Mouse (Mus musculus) liver, embryonic 13.5 days (tissue): ENCODE measurements around the gene D330045A20Rik. TPM values are rescaled to one million over a fixed set of nuclear protein-coding genes. Genes with fewer than 3 reads are reported as not detected.
"Not testable (repeated sequence)": the region's sequence is repeated elsewhere in the genome, so short reads cannot be mapped to it uniquely, and the experiment has no call there.

Source experiments
- ATAC-seq: fragments of 200-750 bp; cut with Nextera tagmentation; 2 replicates; pipeline ENCODE4 v1.8.0; 2017; ENCODE audit warnings: low read depth, mild to moderate bottlenecking, moderate number of reproducible peaks, moderate library complexity
- DNase-seq: peaks from one replicate; pipeline ENCODE4 v3.0.0; 2022
- H3K27ac ChIP-seq: fragments of 300-500 bp; sonication (generic); 2 replicates; pipeline ENCODE4 v1.5.1; 2015; ENCODE audit warnings: moderate library complexity, mild to moderate bottlenecking, inconsistent platforms
- H3K27me3 ChIP-seq: fragments of 300-500 bp; sonication (generic); 2 replicates; pipeline ENCODE4 v1.6.1; 2015; ENCODE audit warnings: mild to moderate bottlenecking, inconsistent platforms
- H3K36me3 ChIP-seq: fragments of 300-500 bp; sonication (generic); 2 replicates; pipeline ENCODE4 v1.6.1; 2015; ENCODE audit warnings: mild to moderate bottlenecking, inconsistent platforms
- H3K4me1 ChIP-seq: fragments of 300-500 bp; sonication (generic); replicated peaks from 2 replicates; pipeline ENCODE4 v1.6.1; 2015; ENCODE audit warnings: inconsistent platforms
- H3K4me2 ChIP-seq: fragments of 300-500 bp; sonication (generic); 2 replicates; pipeline ENCODE4 v1.6.1; 2015; ENCODE audit warnings: inconsistent platforms, mild to moderate bottlenecking, moderate library complexity
- H3K4me3 ChIP-seq: fragments of 300-500 bp; sonication (generic); replicated peaks from 2 replicates; pipeline ENCODE4 v1.5.1; 2015; ENCODE audit warnings: mild to moderate bottlenecking, inconsistent platforms
- H3K9ac ChIP-seq: fragments of 300-500 bp; sonication (generic); 2 replicates; pipeline ENCODE4 v1.6.1; 2015; ENCODE audit warnings: mild to moderate bottlenecking, inconsistent platforms
- H3K9me3 ChIP-seq: fragments of 300-500 bp; sonication (generic); replicated peaks from 2 replicates; pipeline ENCODE4 v1.6.1; 2016; ENCODE audit warnings: inconsistent platforms
- WGBS: fragments of 180-500 bp; shearing (Covaris S2); methylation state at CpG from one replicate; pipeline ENCODE4 v1.1.7; 2015; ENCODE audit not compliant: insufficient replicate concordance; 5-methylcytosine and 5-hydroxymethylcytosine counted together
- polyA plus RNA-seq: library from polyadenylated mRNA; unstranded; fragments of >200 nt; fragmentation: Nextera tagmentation; extraction: Ambion mirVana; gene quantifications from 2 replicates; pipeline ENCODE4 v1.2.1, GENCODE M21; 2015

D330045A20Rik gene
- polyA plus RNA-seq, 1 experiment from 2014 or later: 1.1 TPM

GRCm38 (mm10) chrX:139583616-139584015 is 103.4 kb downstream of the D330045A20Rik start:
- ATAC-seq (no peak), DNase-seq (no peak)
- Histone ChIP-seq H3K4me3 (no peak overlapping the region), H3K27me3 (no peaks in the 10 kb centered on the region), H3K9ac (no peak overlapping the region), H3K27ac (no peak overlapping the region), H3K9me3 (no peaks in the 10 kb centered on the region), H3K4me1 (no peaks in the 10 kb centered on the region), H3K36me3 (no peaks in the 10 kb centered on the region), H3K4me2 (no peak overlapping the region)
- 31% methylated on average over 4 of the region's 4 CpGs for WGBS

GRCm38 (mm10) chrX:139586676-139587075 is 106.5 kb downstream of the D330045A20Rik start:
- not testable (repeated sequence) for H3K36me3 ChIP-seq, H3K9ac ChIP-seq, H3K27me3 ChIP-seq, H3K4me3 ChIP-seq, H3K9me3 ChIP-seq, H3K4me2 ChIP-seq, DNase-seq, H3K27ac ChIP-seq, H3K4me1 ChIP-seq
- peak; percentile 55; the same call in 1 of the 2 replicates for ATAC-seq
- WGBS: 39% methylated on average over 2 of the region's 2 CpGs

GRCm38 (mm10) chrX:139596404-139596803 is 116.2 kb downstream of the D330045A20Rik start:
- peaks cover 3% of the 10 kb centered on the region; the same call in 1 of the 2 replicates for H3K4me1 ChIP-seq
- DNase-seq (no peak), ATAC-seq (no peak)
- no peaks in the 10 kb centered on the region for H3K9me3 ChIP-seq
- H3K36me3 ChIP-seq: no peaks in the 10 kb centered on the region
- H3K9ac ChIP-seq: no peak overlapping the region
- no peaks in the 10 kb centered on the region for H3K27me3 ChIP-seq
- H3K4me2 ChIP-seq: no peak overlapping the region
- H3K4me3 ChIP-seq: no peak overlapping the region
- WGBS: 64% methylated on average over 6 of the region's 6 CpGs
- H3K27ac ChIP-seq: no peak overlapping the region

Other genes with a start within 250 kb of the D330045A20Rik start
- 0.24 and 0.28 TPM in 2 replicates for gene Trap1a, start 146.7 kb upstream of the D330045A20Rik start, polyA plus RNA-seq
- 34.1 and 40.5 TPM in 2 replicates for gene Rnf128, start 82.9 kb downstream of the D330045A20Rik start, polyA plus RNA-seq
- gene Tbc1d8b, start 204.6 kb downstream of the D330045A20Rik start, polyA plus RNA-seq: 0.68 and 0.85 TPM in 2 replicates
- gene Gm15013, start 234.1 kb downstream of the D330045A20Rik start, polyA plus RNA-seq: 0.14 TPM in 1 of 2 replicates, not detected in the other